Mouse (Mus musculus): Measurements from ENCODE around the gene 4930451I11Rik. TPM values are rescaled to one million over a fixed set of nuclear protein-coding genes. Genes with fewer than 3 reads are reported as not detected.

The 4930451I11Rik gene
- polyA plus RNA-seq, 1 experiment, result not detected

- H3K27me3 ChIP-seq (ENCODE audit: control insufficient read depth, insufficient read depth, low read length), result no peaks in the 10 kb centered on the region
- H3K27ac ChIP-seq (ENCODE audit: insufficient read depth, low read length), result no peak overlapping the region
- H3K4me1 ChIP-seq (ENCODE audit: control insufficient read depth, insufficient read depth, insufficient read length), result no peaks in the 10 kb centered on the region; the same call in none of the 2 replicates
- TF ChIP-seq CTCF (IDR thresholded peaks at IDR 0.05; ENCODE audit: extremely low read depth, insufficient read depth, insufficient read length, insufficient replicate concordance) (no peak), POLR2A (IDR thresholded peaks at IDR 0.05; ENCODE audit: low read depth, low read length) (no peak)
- DNase-seq (ENCODE audit: low read depth in 1 of 2, low spot score in 2 of 2), result no peak
- WGBS, result 76% methylated on average over 5 of the region's 5 CpGs
- H3K4me3 ChIP-seq (ENCODE audit: extremely low read depth, insufficient read depth, insufficient read length), result no peak overlapping the region
- no peaks in the 10 kb centered on the region for H3K36me3 ChIP-seq (ENCODE audit: control insufficient read depth, insufficient read depth, low read length)
These were observed 21.6 kb downstream of the 4930451I11Rik start for GRCm38 (mm10) chr7:126809723-126810369.

- H3K27me3 ChIP-seq (ENCODE audit: control insufficient read depth, insufficient read depth, low read length), result no peaks in the 10 kb centered on the region
- H3K4me3 ChIP-seq (ENCODE audit: extremely low read depth, insufficient read depth, insufficient read length), result peak overlapping the region; percentile 53
- TF ChIP-seq POLR2A (IDR thresholded peaks at IDR 0.05; ENCODE audit: low read depth, low read length) (no peak), CTCF (IDR thresholded peaks at IDR 0.05; ENCODE audit: extremely low read depth, insufficient read depth, insufficient read length, insufficient replicate concordance) (no peak)
- no peaks in the 10 kb centered on the region for H3K36me3 ChIP-seq (ENCODE audit: control insufficient read depth, insufficient read depth, low read length)
- peak in 1 of 2 experiments; percentile 55 for DNase-seq (ENCODE audit: low read depth in 1 of 2, low spot score in 2 of 2)
- WGBS, result 2% methylated on average over 43 of the region's 43 CpGs
- H3K27ac ChIP-seq (ENCODE audit: insufficient read depth, low read length), result no peak overlapping the region
- no peaks in the 10 kb centered on the region; the same call in none of the 2 replicates for H3K4me1 ChIP-seq (ENCODE audit: control insufficient read depth, insufficient read depth, insufficient read length)
These were observed 22.6 kb downstream of the 4930451I11Rik start for GRCm38 (mm10) chr7:126808703-126809455.

GRCm38 (mm10) chr7:126807405-126807804, 24.0 kb downstream of the 4930451I11Rik start:
- no peak overlapping the region for H3K4me3 ChIP-seq (ENCODE audit: extremely low read depth, insufficient read depth, insufficient read length)
- no peak for DNase-seq (ENCODE audit: low read depth in 1 of 2, low spot score in 2 of 2)
- no peaks in the 10 kb centered on the region; the same call in none of the 2 replicates for H3K4me1 ChIP-seq (ENCODE audit: control insufficient read depth, insufficient read depth, insufficient read length)
- no peak for TF ChIP-seq CTCF (IDR thresholded peaks at IDR 0.05; ENCODE audit: extremely low read depth, insufficient read depth, insufficient read length, insufficient replicate concordance)
- WGBS, result 82% methylated on average over 4 of the region's 4 CpGs
- no peak overlapping the region for H3K27ac ChIP-seq (ENCODE audit: insufficient read depth, low read length)
- no peaks in the 10 kb centered on the region for H3K36me3 ChIP-seq (ENCODE audit: control insufficient read depth, insufficient read depth, low read length)
- H3K27me3 ChIP-seq (ENCODE audit: control insufficient read depth, insufficient read depth, low read length), result no peaks in the 10 kb centered on the region

GRCm38 (mm10) chr7:126806956-126807355, 24.5 kb downstream of the 4930451I11Rik start:
- H3K4me1 ChIP-seq (ENCODE audit: control insufficient read depth, insufficient read depth, insufficient read length), result no peaks in the 10 kb centered on the region; the same call in none of the 2 replicates
- TF ChIP-seq POLR2A (IDR thresholded peaks at IDR 0.05; ENCODE audit: low read depth, low read length) (no peak), CTCF (IDR thresholded peaks at IDR 0.05; ENCODE audit: extremely low read depth, insufficient read depth, insufficient read length, insufficient replicate concordance) (no peak)
- H3K27me3 ChIP-seq (ENCODE audit: control insufficient read depth, insufficient read depth, low read length), result no peaks in the 10 kb centered on the region
- H3K36me3 ChIP-seq (ENCODE audit: control insufficient read depth, insufficient read depth, low read length), result no peaks in the 10 kb centered on the region
- DNase-seq (ENCODE audit: low read depth in 1 of 2, low spot score in 2 of 2), result no peak
- WGBS, result 81% methylated on average over 6 of the region's 6 CpGs
- H3K27ac ChIP-seq (ENCODE audit: insufficient read depth, low read length), result no peak overlapping the region
- H3K4me3 ChIP-seq (ENCODE audit: extremely low read depth, insufficient read depth, insufficient read length), result no peak overlapping the region

GRCm38 (mm10) chr7:126803751-126804150, 27.7 kb downstream of the 4930451I11Rik start:
- no peak for DNase-seq (ENCODE audit: low read depth in 1 of 2, low spot score in 2 of 2)
- Histone ChIP-seq H3K27ac (ENCODE audit: insufficient read depth, low read length) (no peak overlapping the region), H3K4me3 (ENCODE audit: extremely low read depth, insufficient read depth, insufficient read length) (no peak overlapping the region), H3K4me1 (ENCODE audit: control insufficient read depth, insufficient read depth, insufficient read length) (no peaks in the 10 kb centered on the region; the same call in 1 of the 2 replicates), H3K36me3 (ENCODE audit: control insufficient read depth, insufficient read depth, low read length) (no peaks in the 10 kb centered on the region), H3K27me3 (ENCODE audit: control insufficient read depth, insufficient read depth, low read length) (no peaks in the 10 kb centered on the region)
- TF ChIP-seq POLR2A (IDR thresholded peaks at IDR 0.05; ENCODE audit: low read depth, low read length) (no peak), CTCF (IDR thresholded peaks at IDR 0.05; ENCODE audit: extremely low read depth, insufficient read depth, insufficient read length, insufficient replicate concordance) (no peak)

GRCm38 (mm10) chr7:126803181-126803580, 28.3 kb downstream of the 4930451I11Rik start:
- WGBS, result 80% methylated on average over 6 of the region's 6 CpGs
- Histone ChIP-seq H3K36me3 (ENCODE audit: control insufficient read depth, insufficient read depth, low read length) (no peaks in the 10 kb centered on the region), H3K27ac (ENCODE audit: insufficient read depth, low read length) (no peak overlapping the region), H3K27me3 (ENCODE audit: control insufficient read depth, insufficient read depth, low read length) (no peaks in the 10 kb centered on the region), H3K4me3 (ENCODE audit: extremely low read depth, insufficient read depth, insufficient read length) (no peak overlapping the region), H3K4me1 (ENCODE audit: control insufficient read depth, insufficient read depth, insufficient read length) (no peaks in the 10 kb centered on the region)
- no peak for TF ChIP-seq CTCF (IDR thresholded peaks at IDR 0.05; ENCODE audit: extremely low read depth, insufficient read depth, insufficient read length, insufficient replicate concordance)
- TF ChIP-seq POLR2A (IDR thresholded peaks at IDR 0.05; ENCODE audit: low read depth, low read length), result no peak
- DNase-seq (ENCODE audit: low read depth in 1 of 2, low spot score in 2 of 2), result no peak

Measured in spleen, adult 2 months (tissue).